Mouse (Mus musculus) embryonic facial prominence, embryonic 15.5 days (tissue): Measurements from ENCODE around the gene Gm28305. TPM values are rescaled to one million over a fixed set of nuclear protein-coding genes. Genes with fewer than 3 reads are reported as not detected.

Source experiments
- ATAC-seq: fragments of 200-750 bp; cut with Nextera tagmentation; 2 replicates; pipeline ENCODE4 v1.8.0; 2017; ENCODE audit warnings: low read depth, moderate TSS enrichment; ENCODE audit not compliant: insufficient number of reproducible peaks, low FRiP score, low TSS enrichment
- H3K27ac ChIP-seq: fragments of 300-500 bp; sonication (generic); replicated peaks from 2 replicates; pipeline ENCODE4 v1.5.1; 2015; ENCODE audit warnings: mild to moderate bottlenecking, inconsistent platforms
- H3K27me3 ChIP-seq: fragments of 300-500 bp; sonication (generic); 2 replicates; pipeline ENCODE4 v1.6.1; 2015; ENCODE audit warnings: inconsistent platforms
- H3K36me3 ChIP-seq: fragments of 300-500 bp; sonication (generic); 2 replicates; pipeline ENCODE4 v1.6.1; 2015; ENCODE audit warnings: mild to moderate bottlenecking, inconsistent platforms
- H3K4me1 ChIP-seq: fragments of 300-500 bp; sonication (generic); 2 replicates; pipeline ENCODE4 v1.6.1; 2015; ENCODE audit warnings: inconsistent platforms
- H3K4me2 ChIP-seq: fragments of 300-500 bp; sonication (generic); replicated peaks from 2 replicates; pipeline ENCODE4 v1.6.1; 2015; ENCODE audit warnings: mild to moderate bottlenecking, inconsistent platforms
- H3K4me3 ChIP-seq: fragments of 300-500 bp; sonication (generic); replicated peaks from 2 replicates; pipeline ENCODE4 v1.5.1; 2015; ENCODE audit warnings: mild to moderate bottlenecking, inconsistent platforms
- H3K9ac ChIP-seq: fragments of 300-500 bp; sonication (generic); 2 replicates; pipeline ENCODE4 v1.6.1; 2015; ENCODE audit warnings: inconsistent platforms
- H3K9me3 ChIP-seq: fragments of 300-500 bp; sonication (generic); replicated peaks from 2 replicates; pipeline ENCODE4 v1.6.1; 2016; ENCODE audit warnings: inconsistent platforms
- WGBS: fragments of 180-500 bp; shearing (Covaris S2); methylation state at CpG from one replicate; pipeline ENCODE4 v1.1.7; 2015; 5-methylcytosine and 5-hydroxymethylcytosine counted together
- polyA plus RNA-seq: library from polyadenylated mRNA; unstranded; fragments of >200 nt; fragmentation: Nextera tagmentation; extraction: Ambion mirVana; gene quantifications from 2 replicates; pipeline ENCODE4 v1.2.1, GENCODE M21; 2015

Gm28305 gene
- polyA plus RNA-seq, 1 experiment from 2014 or later: not detected

DNA sequence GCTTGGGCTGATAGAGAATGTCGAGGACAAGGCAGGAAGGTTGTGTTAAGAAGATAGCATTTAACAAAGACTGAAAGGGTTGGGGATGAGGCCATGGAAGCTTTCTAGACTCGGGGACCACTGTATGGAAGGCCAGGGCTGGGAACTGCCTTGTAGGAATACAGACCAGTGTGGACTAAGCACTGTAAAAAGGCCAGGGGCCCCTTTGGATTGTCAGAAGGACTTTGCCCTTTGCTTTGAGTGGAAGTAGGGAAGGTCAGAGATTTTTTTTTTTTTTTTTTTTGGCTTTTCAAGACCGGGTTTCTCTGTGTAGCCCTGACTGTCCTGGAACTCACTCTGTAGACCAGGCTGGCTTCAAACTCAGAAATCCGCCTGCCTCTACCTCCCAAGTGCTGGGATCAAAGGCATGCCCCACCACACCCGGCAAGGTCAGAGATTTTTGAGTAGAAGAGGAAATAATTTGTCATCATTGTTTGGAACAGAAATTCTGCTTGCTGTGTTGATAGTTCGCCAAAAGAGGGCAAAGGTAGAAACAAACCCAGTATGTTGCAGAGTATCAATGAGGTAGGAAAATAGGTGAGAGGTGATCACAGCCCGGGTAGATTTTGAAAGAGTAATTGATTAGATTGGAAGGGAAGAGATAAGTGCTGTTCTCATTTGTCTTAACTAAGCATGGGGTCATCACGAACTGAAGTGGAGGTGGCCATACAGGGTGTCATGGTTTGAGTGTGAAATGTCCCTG is 30.6 kb downstream of the Gm28305 start:
- no peaks in the 10 kb centered on the region for H3K9me3 ChIP-seq
- no peak overlapping the region for H3K4me2 ChIP-seq
- H3K27ac ChIP-seq: no peak overlapping the region
- H3K4me1 ChIP-seq: no peaks in the 10 kb centered on the region
- H3K9ac ChIP-seq: no peak overlapping the region
- H3K36me3 ChIP-seq: no peaks in the 10 kb centered on the region
- WGBS: 80% methylated on average over 8 of the region's 8 CpGs
- H3K27me3 ChIP-seq: no peaks in the 10 kb centered on the region
- H3K4me3 ChIP-seq: no peak overlapping the region
- ATAC-seq: no peak

DNA sequence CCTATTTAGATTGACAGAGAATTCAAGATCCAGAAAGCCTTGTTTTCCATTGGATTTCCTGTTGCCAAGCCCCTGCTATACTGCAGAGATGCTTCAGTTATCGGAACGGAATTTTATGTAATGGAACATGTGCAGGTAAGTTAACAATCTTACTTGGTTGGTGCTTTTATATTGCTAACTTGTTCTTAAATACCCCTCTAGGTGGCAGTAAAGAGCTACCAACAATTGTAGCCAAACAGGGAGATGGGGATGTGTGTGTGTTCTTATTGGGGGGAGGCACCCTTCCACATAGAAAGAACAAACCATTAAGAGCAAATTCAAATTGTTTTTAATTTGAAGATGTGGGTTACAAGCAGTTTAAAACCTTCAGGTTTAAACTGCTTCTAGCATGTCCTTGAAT is 35.3 kb downstream of the Gm28305 start:
- no peak for ATAC-seq
- Histone ChIP-seq H3K36me3 (no peaks in the 10 kb centered on the region), H3K4me1 (no peaks in the 10 kb centered on the region), H3K9me3 (no peaks in the 10 kb centered on the region), H3K9ac (no peak overlapping the region), H3K27me3 (no peaks in the 10 kb centered on the region), H3K4me3 (no peak overlapping the region), H3K27ac (no peak overlapping the region), H3K4me2 (no peak overlapping the region)
- 67% methylated on average over 2 of the region's 2 CpGs for WGBS

DNA sequence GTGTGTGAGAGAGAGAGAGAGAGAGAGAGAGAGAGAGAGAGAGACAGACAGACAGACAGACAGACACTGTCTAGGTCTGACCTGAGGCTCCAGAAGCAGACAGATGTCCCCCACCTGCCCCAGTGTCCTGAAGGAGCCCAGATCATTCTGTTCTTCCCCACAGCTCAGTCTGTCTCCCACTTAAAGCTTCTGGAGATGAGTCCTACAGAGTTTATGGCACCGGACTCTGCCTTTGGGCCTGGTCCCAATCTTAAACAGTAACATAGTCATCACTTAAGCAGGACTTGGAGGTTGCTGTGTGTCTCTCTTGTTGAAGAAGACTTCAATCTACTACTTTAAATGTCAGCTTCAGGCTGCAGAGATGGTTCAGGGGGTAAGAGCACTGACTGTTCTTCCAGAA is 38.3 kb downstream of the Gm28305 start:
- H3K27ac ChIP-seq: no peak overlapping the region
- WGBS: 100% methylated on average over 1 of the region's 1 CpGs
- H3K27me3 ChIP-seq: no peaks in the 10 kb centered on the region
- no peak overlapping the region for H3K4me2 ChIP-seq
- no peaks in the 10 kb centered on the region for H3K36me3 ChIP-seq
- H3K4me3 ChIP-seq: no peak overlapping the region
- no peaks in the 10 kb centered on the region for H3K4me1 ChIP-seq
- no peak for ATAC-seq
- no peak overlapping the region for H3K9ac ChIP-seq
- no peaks in the 10 kb centered on the region for H3K9me3 ChIP-seq

DNA sequence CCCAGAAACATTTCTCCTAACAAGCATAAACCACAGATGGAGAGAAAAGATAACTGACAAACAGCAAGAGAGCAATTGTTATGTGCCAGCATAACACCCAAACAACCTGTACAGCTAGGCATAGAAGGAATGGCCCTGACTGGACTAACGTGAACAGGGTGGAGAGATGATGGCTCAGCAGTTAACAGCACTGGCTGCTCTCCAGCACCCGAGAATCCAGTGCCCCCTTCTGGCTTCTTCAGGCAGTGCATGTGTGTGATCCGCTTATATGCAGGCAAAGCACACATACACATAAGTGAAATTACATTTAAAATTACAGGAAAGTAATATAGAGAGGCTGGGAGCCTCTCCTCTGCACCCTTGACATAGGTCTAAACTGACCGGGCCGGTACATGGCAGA is 38.9 kb downstream of the Gm28305 start:
- H3K27ac ChIP-seq: no peak overlapping the region
- H3K4me1 ChIP-seq: no peaks in the 10 kb centered on the region
- H3K4me3 ChIP-seq: no peak overlapping the region
- WGBS: 46% methylated on average over 5 of the region's 5 CpGs
- no peaks in the 10 kb centered on the region; the same call in 1 of the 2 replicates for H3K36me3 ChIP-seq
- ATAC-seq: no peak
- no peak overlapping the region for H3K4me2 ChIP-seq
- no peak overlapping the region for H3K9ac ChIP-seq
- H3K9me3 ChIP-seq: no peaks in the 10 kb centered on the region
- H3K27me3 ChIP-seq: no peaks in the 10 kb centered on the region

DNA sequence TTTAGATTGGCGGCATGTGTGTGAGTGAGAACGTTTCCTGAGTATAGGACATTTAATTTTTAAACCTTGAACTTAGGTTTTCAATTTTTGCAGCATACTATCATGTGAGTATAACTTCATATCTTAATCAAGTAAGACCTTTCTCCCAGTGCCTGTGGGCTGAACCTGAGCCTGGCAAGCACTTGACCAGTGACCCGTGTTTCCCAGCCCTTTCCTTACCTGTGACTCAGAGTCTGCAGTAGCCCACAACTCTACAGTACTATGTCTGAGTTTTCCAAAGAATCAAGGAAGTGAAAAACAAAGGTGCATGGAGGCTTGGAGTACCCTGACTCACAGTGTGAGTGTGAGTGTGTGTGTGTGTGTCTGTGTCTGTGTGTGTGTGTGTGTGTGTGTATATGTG is 39.6 kb downstream of the Gm28305 start:
- no peaks in the 10 kb centered on the region; the same call in 1 of the 2 replicates for H3K36me3 ChIP-seq
- no peak overlapping the region for H3K4me2 ChIP-seq
- H3K9ac ChIP-seq: no peak overlapping the region
- H3K4me1 ChIP-seq: no peaks in the 10 kb centered on the region
- no peak overlapping the region for H3K27ac ChIP-seq
- 72% methylated on average over 3 of the region's 3 CpGs for WGBS
- ATAC-seq: no peak
- H3K9me3 ChIP-seq: no peaks in the 10 kb centered on the region
- no peaks in the 10 kb centered on the region for H3K27me3 ChIP-seq
- no peak overlapping the region for H3K4me3 ChIP-seq

DNA sequence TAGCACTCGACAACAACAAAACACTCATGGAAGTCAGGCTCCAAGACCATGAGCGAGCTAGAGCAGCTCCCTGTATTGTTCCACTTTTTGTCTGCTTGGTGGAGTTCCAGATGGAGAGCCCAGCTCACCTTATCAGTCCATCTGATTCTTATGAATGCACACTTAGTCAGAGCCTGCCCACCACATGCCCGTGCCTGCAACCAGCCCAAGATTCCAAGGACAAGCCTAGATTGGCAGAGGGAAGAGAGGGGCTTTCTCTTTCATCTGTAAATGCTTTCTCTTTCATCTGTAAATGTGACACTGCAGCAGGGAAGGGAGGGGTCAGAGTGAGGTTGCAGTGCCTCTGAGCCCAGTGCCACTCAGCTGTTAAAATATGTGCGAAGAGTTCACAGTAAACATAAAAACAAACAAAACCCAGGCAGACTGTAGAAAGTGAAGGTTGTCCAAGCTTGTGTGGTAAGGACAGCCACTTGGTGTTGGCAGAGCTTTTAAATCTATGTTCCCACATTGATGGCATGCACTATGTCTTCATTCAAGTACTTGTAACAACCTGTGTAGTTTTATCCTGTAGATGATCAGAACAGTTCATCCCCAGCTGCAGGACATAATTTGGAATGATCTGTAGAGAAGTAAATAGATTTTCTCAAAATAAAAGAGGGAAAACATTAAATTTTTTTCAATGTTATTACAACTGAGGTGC is 45.4 kb downstream of the Gm28305 start:
- Histone ChIP-seq H3K4me1 (peaks cover 11% of the 10 kb centered on the region), H3K27ac (no peak overlapping the region), H3K27me3 (no peaks in the 10 kb centered on the region), H3K36me3 (peaks cover 5% of the 10 kb centered on the region; the same call in 1 of the 2 replicates), H3K9me3 (no peaks in the 10 kb centered on the region), H3K4me3 (no peak overlapping the region), H3K9ac (no peak overlapping the region), H3K4me2 (no peak overlapping the region)
- WGBS: 58% methylated on average over 4 of the region's 4 CpGs
- ATAC-seq: peak; percentile 57; the same call in 1 of the 2 replicates

DNA sequence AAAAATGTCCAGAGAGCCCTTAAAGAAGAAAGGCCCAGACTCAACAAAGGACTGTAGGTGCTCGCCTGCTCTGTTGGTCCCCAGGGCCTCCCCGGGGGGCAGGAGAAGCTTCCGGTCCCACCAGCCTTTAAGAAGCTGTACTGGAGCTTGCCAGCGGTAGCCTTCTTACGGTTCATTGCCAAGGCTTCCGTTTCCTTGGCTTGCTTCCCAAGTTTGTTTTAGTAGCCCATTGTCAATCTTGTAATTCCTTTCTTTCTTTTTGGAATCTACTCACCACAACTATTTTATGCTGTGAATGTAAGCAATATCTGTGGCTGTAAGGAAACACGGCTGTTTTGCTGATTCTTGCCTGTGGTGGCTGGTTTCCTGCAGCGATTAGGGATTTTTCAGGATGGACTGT is 48.1 kb downstream of the Gm28305 start:
- no peak overlapping the region for H3K4me2 ChIP-seq
- peak; percentile 34; the same call in 1 of the 2 replicates for ATAC-seq
- peaks cover 11% of the 10 kb centered on the region for H3K4me1 ChIP-seq
- 41% methylated on average over 8 of the region's 8 CpGs for WGBS
- no peaks in the 10 kb centered on the region for H3K27me3 ChIP-seq
- no peaks in the 10 kb centered on the region for H3K9me3 ChIP-seq
- no peak overlapping the region for H3K9ac ChIP-seq
- peak overlapping the region; percentile 61 for H3K27ac ChIP-seq
- H3K36me3 ChIP-seq: peaks cover 5% of the 10 kb centered on the region; the same call in 1 of the 2 replicates
- no peak overlapping the region for H3K4me3 ChIP-seq

DNA sequence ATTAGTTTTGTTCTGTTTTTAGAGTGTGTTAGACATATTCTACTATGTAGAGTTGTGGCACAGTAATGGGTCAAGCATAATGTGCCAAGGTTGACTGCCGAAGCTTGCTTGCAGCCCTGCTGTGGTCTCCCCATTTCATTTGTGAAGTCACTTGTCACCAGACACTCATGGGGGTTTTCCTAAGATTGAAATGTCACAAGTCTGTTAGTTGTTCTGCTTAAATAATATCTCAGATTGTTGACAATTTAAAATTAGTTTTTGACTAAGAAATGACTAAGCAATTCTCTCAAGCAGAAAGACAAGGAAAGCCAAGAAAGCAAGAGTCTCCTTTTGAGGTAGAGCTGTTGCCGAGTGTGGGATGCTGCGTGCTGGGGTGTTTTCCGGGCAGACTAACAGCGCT is 52.5 kb downstream of the Gm28305 start:
- no peaks in the 10 kb centered on the region for H3K9me3 ChIP-seq
- no peak for ATAC-seq
- WGBS: 91% methylated on average over 5 of the region's 5 CpGs
- no peak overlapping the region for H3K9ac ChIP-seq
- H3K27ac ChIP-seq: no peak overlapping the region
- H3K27me3 ChIP-seq: no peaks in the 10 kb centered on the region
- 0 out of 2 replicates have a peak, but pooled peaks cover 5% of the 10 kb centered on the region for H3K36me3 ChIP-seq
- H3K4me3 ChIP-seq: no peak overlapping the region
- no peak overlapping the region for H3K4me2 ChIP-seq
- peaks cover 11% of the 10 kb centered on the region for H3K4me1 ChIP-seq

DNA sequence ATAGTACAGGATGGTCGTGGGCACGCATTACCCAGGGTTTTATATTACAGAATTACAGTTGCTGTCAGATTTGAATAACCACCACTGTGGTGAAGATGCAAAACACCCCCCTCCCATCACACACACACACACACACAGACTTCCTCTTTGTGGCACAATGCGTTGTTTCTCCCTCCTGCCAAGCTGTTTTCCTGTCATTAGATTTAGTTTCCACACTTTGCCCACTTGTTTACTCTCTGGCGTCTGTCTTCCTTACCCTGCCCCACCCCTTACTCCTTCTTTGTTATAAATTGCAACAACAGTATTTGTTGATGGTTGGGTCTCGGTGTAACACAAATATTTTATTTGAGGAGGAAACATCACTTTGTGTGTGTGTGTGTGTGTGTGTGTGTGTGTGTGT is 57.8 kb downstream of the Gm28305 start:
- Histone ChIP-seq H3K4me1 (peaks cover 25% of the 10 kb centered on the region), H3K9ac (no peak overlapping the region), H3K27me3 (no peaks in the 10 kb centered on the region), H3K36me3 (0 out of 2 replicates have a peak, but pooled peaks cover 4% of the 10 kb centered on the region), H3K9me3 (no peaks in the 10 kb centered on the region), H3K4me3 (no peak overlapping the region), H3K4me2 (no peak overlapping the region), H3K27ac (no peak overlapping the region)
- ATAC-seq: no peak
- 52% methylated on average over 5 of the region's 5 CpGs for WGBS

DNA sequence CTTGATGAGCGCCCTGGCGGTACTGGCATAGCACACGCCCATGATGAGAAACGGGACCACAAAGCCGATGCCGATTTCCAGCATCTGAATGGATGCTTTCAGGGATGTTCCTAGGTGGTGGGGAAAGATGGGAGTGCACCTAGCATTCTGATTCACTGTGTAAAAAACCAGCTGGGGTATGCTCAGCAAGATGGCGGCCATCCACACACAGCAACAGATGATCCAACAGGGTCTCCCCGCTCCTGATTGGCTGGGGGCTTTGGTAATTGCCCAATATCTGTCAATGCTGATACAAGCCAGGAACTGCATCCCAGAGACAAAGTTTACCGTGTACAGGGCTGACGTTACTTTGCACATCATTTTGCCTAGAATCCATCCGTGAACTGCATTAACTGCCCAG is 58.6 kb downstream of the Gm28305 start:
- Histone ChIP-seq H3K4me3 (no peak overlapping the region), H3K9me3 (no peaks in the 10 kb centered on the region), H3K27ac (no peak overlapping the region), H3K36me3 (0 out of 2 replicates have a peak, but pooled peaks cover 4% of the 10 kb centered on the region), H3K4me1 (peaks cover 25% of the 10 kb centered on the region), H3K4me2 (no peak overlapping the region), H3K9ac (no peak overlapping the region), H3K27me3 (no peaks in the 10 kb centered on the region)
- 90% methylated on average over 11 of the region's 11 CpGs for WGBS
- ATAC-seq: no peak

DNA sequence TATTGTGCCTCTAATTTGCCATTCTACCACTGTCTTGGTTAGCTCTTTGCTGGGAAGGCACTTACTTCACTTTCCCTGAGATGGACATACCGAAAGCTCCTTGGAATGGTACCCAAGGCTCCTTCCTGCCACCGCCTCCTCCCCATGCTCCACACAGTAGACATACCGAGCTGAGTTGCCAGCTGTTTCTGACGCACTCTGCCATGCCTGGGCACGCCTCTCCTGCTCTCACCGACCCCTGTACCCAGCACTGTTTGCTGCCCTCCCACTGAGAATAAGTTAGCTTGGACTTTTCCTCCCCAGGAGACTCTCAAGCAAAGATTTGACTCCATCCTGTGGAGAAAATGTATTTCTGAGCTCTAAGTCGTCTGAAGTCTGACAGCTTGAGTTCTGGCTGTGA is 60.4 kb downstream of the Gm28305 start:
- Histone ChIP-seq H3K4me3 (no peak overlapping the region), H3K4me1 (peaks cover 25% of the 10 kb centered on the region), H3K36me3 (0 out of 2 replicates have a peak, but pooled peaks cover 4% of the 10 kb centered on the region), H3K4me2 (peak overlapping the region; percentile 9; the same call in 1 of the 2 replicates), H3K27ac (no peak overlapping the region), H3K9ac (no peak overlapping the region), H3K27me3 (no peaks in the 10 kb centered on the region), H3K9me3 (no peaks in the 10 kb centered on the region)
- WGBS: 44% methylated on average over 7 of the region's 7 CpGs
- no peak for ATAC-seq
